Mouse (Mus musculus) stomach, postnatal 0 days (tissue): ENCODE measurements at regions not wholly inside any gene's neighbourhood (a gene's known extent, or its start where the extent isn't known, plus 50 kb on each side); places are given as distances from the start of the nearest gene placed in this dataset.

ENCODE experiments used
- ATAC-seq: fragments of 200-750 bp; cut with Nextera tagmentation; 2 replicates; pipeline ENCODE4 v1.8.0; 2017; ENCODE audit not compliant: low FRiP score, low TSS enrichment
- DNase-seq: peaks from one replicate; pipeline ENCODE4 v3.0.0-alpha.2; 2016; ENCODE audit warnings: low spot score
- H3K27ac ChIP-seq: fragments of 300-500 bp; sonication (generic); replicated peaks from 2 replicates; pipeline ENCODE4 v1.5.1; 2014; ENCODE audit warnings: mild to moderate bottlenecking, control low read depth
- H3K27me3 ChIP-seq: fragments of 300-500 bp; sonication (generic); 2 replicates; pipeline ENCODE4 v1.6.1; 2014; ENCODE audit warnings: low read length; ENCODE audit not compliant: control insufficient read depth, insufficient read depth
- H3K36me3 ChIP-seq: fragments of 300-500 bp; sonication (generic); 2 replicates; pipeline ENCODE4 v1.6.1; 2014; ENCODE audit warnings: low read length, mixed read lengths; ENCODE audit not compliant: control insufficient read depth, insufficient read depth
- H3K4me1 ChIP-seq: fragments of 300-500 bp; sonication (generic); replicated peaks from 2 replicates; pipeline ENCODE4 v1.6.1; 2014; ENCODE audit warnings: antibody characterized with exemption; ENCODE audit not compliant: control insufficient read depth, insufficient read depth
- H3K4me2 ChIP-seq: fragments of 300-500 bp; sonication (generic); replicated peaks from 2 replicates; pipeline ENCODE4 v1.6.1; 2014; ENCODE audit warnings: low read depth, mild to moderate bottlenecking, control low read depth, moderate library complexity
- H3K4me3 ChIP-seq: fragments of 300-500 bp; sonication (generic); 2 replicates; pipeline ENCODE4 v1.5.1; 2014; ENCODE audit warnings: low read depth, low read length, control low read depth
- H3K9ac ChIP-seq: fragments of 300-500 bp; sonication (generic); 2 replicates; pipeline ENCODE4 v1.6.1; 2014; ENCODE audit warnings: mild to moderate bottlenecking, low read length, control low read depth, mixed read lengths
- H3K9me3 ChIP-seq: fragments of 300-500 bp; sonication (generic); 2 replicates; pipeline ENCODE4 v1.6.1; 2016; ENCODE audit warnings: low read length; ENCODE audit not compliant: control insufficient read depth
- CTCF ChIP-seq: IDR thresholded peaks from 2 replicates; pipeline ENCODE4 v1.5.1; 2016; ENCODE audit warnings: antibody characterized with exemption, low read depth, mild to moderate bottlenecking, moderate library complexity
- EP300 ChIP-seq: optimal IDR thresholded peaks from 2 replicates; pipeline ENCODE3; 2016; ENCODE audit warnings: antibody characterized with exemption
- WGBS: fragments of 180-500 bp; shearing (Covaris S2); extraction: QIAGEN DNeasy Blood & Tissue Kit; methylation state at CpG from one replicate; pipeline ENCODE4 v1.1.7; 2014; 5-methylcytosine and 5-hydroxymethylcytosine counted together

DNA sequence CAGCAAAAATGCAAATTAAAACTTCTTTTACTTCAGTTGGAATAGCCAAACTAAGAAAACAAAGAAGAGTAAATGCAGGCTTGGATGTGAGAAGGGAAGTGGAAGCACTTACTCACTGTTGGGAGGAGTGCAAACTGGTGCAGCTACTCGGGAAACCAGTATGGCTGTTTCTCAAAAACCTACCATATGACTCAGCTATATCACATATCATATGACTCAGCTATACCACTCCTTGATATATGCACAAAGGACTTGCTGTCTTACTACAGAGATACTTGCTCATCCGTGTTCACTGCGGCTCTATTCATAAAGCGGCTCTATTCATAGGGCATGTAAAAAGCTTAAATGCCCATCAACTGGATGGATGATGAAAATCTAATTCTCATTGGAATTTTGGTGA lies 59.5 kb upstream of the Fam19a1 start:
- ATAC-seq, result no peak
- no peaks in the 10 kb centered on the region for H3K36me3 ChIP-seq
- no peaks in the 10 kb centered on the region for H3K9me3 ChIP-seq
- no peaks in the 10 kb centered on the region for H3K27me3 ChIP-seq
- H3K4me2 ChIP-seq, result no peak overlapping the region
- no peaks in the 10 kb centered on the region for H3K4me1 ChIP-seq
- no peak overlapping the region for H3K4me3 ChIP-seq
- no peak overlapping the region for H3K9ac ChIP-seq
- no peak overlapping the region for H3K27ac ChIP-seq
- WGBS, result 76% methylated on average over 4 of the region's 4 CpGs
- no peak for DNase-seq
- no peak for TF ChIP-seq CTCF
- TF ChIP-seq EP300, result no peak

DNA sequence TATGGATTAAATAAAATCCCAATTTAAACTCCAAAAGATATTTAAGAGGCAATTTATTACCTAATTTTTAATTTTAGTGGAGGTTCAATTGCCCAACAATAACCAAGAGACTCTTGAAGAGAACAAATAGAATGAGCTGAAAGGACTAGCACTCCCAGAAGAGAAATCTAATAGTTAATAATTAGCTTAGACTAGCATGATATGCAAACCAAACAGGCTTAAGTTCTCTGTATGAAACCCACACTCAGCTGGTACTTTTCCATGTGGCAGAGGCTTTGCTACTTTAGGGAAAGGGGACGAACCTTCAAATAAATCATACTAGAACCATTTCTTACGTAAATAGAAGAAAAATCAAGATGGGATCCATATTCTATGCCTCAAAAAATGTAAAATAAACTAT lies 55.9 kb upstream of the Fam19a1 start:
- Histone ChIP-seq H3K27me3 (no peaks in the 10 kb centered on the region), H3K27ac (no peak overlapping the region), H3K4me1 (no peaks in the 10 kb centered on the region), H3K4me2 (no peak overlapping the region), H3K9ac (no peak overlapping the region), H3K4me3 (no peak overlapping the region), H3K36me3 (no peaks in the 10 kb centered on the region), H3K9me3 (no peaks in the 10 kb centered on the region)
- ATAC-seq (peak; percentile 80), DNase-seq (no peak)
- TF ChIP-seq CTCF (no peak), EP300 (no peak)
- 35% methylated on average over 2 of the region's 2 CpGs for WGBS

- Histone ChIP-seq H3K9me3 (no peaks in the 10 kb centered on the region), H3K4me1 (no peaks in the 10 kb centered on the region), H3K4me2 (no peak overlapping the region), H3K27ac (no peak overlapping the region), H3K27me3 (no peaks in the 10 kb centered on the region), H3K4me3 (no peak overlapping the region), H3K36me3 (no peaks in the 10 kb centered on the region), H3K9ac (no peak overlapping the region)
- WGBS, result 26% methylated on average over 5 of the region's 5 CpGs
- TF ChIP-seq EP300 (no peak), CTCF (no peak)
- no peak for DNase-seq
- peak; percentile 53 for ATAC-seq
These were observed 55.3 kb upstream of the Fam19a1 start for GRCm38 (mm10) chr6:96057575-96058159.

GRCm38 (mm10) chr6:96061979-96062378 lies 51.0 kb upstream of the Fam19a1 start:
- Histone ChIP-seq H3K9me3 (no peaks in the 10 kb centered on the region), H3K36me3 (no peaks in the 10 kb centered on the region), H3K27ac (no peak overlapping the region), H3K4me1 (no peaks in the 10 kb centered on the region), H3K9ac (no peak overlapping the region), H3K4me2 (no peak overlapping the region), H3K27me3 (no peaks in the 10 kb centered on the region), H3K4me3 (no peak overlapping the region)
- ATAC-seq, result no peak
- no peak for DNase-seq
- no peak for TF ChIP-seq CTCF
- TF ChIP-seq EP300, result no peak
- 83% methylated on average over 1 of the region's 1 CpGs for WGBS
